Mouse (Mus musculus) ovary, postnatal 36 days (tissue): ENCODE data around the gene Ranbp9.

Experiments used
- DNase-seq: peaks from one replicate; pipeline ENCODE4 v3.0.0; 2022; ENCODE audit warnings: low spot score, mixed read lengths

Ranbp9 gene

DNA sequence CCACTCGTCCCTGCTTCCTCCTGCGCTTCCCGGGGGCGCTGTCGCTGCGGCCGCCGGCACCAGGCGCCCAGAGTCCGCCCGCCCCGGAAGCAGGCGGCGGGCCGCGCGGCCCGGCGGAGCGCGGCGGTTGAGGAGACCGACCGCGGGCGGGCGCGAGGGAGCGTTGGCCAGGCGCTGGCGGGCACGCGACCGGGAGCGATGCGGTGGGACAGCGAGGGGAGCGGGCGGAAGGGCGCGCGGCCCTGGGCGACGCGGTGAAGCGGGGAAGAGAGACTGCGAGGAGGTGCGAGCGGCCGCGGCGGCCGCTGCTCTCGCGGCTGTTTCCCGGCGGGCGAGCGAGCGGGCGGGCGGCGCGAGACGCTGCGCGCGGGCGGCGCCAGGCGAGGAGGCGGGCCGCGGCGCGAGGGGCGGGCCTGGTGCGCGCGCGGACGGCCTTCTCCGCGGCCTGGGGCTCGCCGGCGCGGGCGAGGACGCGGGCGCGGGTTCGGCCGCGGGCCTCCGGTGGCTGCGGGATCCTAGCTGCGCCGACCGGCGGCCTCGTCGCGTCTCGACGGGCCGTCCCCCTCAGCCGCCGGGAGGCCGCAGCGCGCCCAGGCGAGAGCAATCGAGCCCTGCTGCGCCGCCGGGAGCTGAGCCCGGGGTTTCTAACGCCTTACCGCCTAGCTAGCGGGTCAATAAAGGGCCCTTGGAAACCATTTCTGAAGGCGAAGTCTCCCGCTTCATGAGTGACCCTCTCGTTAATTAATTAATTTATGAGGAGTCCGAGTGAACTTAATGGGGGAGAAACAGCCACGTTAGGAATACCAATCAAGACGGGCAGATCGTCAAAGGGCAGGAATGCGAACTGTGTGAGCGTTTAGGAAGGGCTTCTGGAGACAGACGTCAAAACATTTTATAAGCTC, at the start of gene Ranbp9:
Gene Ranbp9, minus strand, starts transcription at position 326 of the 902 bp plus-strand sequence.
- peak; percentile 85 for DNase-seq

DNA sequence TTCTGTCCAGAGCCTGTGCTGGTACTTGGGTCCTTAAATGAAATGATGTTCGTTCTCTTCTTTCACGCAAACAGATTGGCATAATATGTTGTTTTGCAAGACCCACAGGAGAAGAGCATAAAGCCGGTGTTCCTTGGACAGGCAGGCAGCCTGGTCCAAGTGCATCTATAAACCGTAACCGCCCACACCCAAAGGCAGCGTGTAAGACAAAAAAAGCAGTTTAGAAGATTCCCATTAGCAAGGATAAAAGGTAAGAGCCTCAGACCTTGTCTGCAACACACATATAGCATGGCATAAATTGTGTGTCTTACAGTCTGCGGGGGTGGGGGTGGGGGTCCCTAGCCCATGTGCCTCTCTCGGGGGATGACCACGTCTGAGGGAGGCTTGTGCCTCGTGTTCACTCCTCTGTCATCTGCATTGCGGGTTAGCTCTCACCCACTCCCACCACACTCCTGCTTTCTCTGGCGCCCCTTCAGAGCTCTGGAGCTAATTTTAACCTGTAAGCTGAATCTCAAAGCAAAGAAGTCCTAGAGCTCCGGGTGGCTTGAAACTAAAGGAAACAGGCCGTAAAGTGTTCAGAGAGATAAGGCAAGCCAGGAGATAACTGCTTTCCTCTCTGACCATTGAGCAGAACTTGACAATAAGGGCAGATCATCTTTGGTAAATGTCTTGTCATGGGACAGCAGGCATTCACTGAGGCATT, 49.2 kb upstream of the Ranbp9 start:
- no peak for DNase-seq

DNA sequence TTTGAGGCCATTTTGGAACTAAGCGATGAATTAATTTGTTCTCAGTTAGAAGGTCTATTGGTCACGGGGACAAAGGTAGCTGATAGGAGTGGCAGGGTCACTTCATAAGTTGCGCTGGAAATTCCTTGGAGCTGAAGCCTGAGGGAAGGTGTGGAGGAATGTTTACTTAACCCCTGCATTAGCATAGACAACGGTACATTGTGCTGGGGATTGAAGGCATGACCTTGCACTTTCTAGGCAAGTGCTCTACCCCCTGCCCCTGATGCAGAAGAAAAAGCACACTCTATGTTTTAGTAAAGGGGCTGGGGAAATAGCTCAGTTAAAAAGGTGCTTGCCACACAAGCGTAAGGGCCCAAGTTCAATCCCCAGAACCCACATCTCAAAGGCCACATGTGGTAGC, 45.2 kb upstream of the Ranbp9 start:
- DNase-seq, result no peak

DNA sequence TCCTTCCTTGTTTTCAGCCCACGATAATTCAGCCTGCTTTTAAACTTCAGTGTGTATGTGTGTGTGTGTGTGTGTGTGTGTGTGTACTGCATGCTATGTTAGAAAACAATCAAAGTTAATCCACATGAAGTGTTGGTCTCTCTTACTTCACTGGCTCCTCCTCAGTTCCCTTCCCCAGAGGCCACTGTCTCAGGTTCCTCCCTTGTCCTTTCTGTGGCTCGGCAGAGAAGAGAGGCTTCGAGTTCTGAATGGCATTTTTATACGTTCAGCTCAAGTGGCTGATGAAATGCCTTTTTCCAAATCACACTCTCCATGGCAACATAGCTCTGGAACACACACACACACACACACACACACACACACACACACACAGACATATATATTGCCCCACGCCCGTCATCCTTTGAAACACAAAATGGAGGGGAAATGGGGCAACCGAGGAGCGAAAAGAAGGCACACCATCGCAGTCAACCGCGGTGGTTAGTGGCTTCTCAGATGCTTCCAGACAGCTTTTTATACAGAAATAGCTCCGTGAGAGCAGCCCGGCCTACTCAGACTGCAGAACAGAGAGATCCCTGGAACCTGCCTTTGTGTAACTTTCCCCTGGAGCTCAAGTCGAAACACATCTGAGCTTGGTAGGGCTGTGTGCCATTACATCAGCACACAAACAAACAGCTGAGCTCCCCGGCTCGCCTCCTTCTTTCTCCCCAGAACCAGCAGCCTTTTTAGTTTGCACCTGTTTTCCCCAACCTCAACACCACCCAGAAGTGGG, 44.5 kb upstream of the Ranbp9 start:
- DNase-seq, result no peak

DNA sequence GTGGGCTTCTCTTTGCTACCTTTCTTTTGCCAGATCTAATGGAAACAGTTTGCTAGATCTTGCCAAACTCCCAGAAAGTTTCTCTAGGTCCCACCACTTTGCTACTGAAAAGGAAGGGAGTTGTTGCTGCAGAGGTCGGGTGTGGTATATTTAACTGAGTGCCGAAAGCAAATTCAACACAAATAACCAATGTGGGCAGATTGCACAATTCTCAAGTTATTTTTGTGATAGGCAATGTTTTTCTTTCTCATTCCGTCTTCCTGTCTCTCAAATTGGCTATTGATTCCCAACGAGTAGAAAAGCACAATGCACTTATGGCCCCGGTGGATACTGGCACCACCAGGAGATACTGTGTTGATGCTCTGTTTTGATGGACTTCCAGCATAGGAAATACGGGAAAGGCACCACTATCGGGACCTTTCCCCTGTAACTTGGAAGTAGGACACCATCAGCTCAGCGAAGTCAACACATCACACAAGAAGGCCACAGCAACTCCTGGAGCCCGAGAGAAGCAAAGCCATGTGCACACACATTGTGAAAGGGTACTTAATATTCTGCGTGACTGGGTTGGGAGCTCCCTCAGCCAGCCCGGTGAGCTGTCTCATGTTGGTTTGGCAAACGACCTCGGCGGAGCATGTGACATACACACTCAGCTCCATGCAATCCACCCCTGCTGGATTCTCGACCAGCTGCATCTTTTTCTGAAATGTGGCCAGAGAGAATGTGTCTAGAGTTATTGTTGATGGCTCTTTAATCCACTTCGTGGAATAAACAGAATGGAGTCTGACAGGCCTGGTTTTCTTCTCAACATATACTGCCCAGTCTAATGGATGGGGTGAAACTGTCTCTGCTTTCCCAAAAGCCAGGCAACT, 43.6 kb upstream of the Ranbp9 start:
- peak; percentile 36 for DNase-seq

DNA sequence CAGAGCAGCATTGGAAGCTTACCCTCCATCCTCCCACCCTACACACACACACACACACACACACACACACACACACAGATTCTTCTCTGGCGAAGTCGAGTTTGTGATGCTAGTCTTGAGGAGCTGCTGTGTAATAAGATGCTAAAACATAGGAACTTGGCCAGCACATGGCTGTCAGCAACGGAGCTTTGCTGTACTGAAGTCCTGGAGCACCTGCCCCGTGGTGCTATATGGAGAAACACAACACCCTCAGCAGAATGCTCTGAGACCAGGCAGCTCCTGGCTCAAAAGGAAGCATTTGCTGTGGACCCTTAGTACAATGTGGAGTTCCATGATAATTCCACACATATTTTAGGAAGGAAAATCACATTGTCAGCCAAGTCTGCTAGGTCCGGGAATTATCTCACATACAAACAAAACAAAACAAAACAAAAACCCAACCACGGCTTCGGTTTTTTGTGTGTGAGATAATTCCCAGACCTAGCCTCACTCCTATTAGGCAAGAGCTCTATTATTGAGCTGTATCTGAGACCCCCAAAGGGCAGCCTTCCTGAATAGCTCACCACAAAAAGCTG, 42.9 kb upstream of the Ranbp9 start:
- DNase-seq, result no peak

DNA sequence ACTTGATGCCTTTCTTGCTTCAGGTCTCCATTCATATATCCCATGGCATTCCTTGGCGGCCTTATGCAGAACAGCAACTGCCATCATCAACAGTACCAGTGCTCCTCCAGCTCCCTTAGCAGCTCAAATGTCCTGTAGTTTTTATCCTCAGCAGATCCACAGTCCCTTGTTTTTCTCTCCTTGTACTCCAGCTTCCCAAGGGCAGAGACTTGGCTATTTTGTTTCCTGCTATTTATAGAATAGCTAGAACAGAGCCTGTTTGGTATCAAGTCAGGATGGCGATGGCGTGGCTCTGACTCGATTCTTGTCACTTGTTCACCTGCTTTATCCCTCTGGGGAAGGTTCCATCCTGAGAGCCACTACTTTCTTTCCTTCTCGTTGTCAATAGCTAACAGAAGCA, 40.9 kb upstream of the Ranbp9 start:
- no peak for DNase-seq

DNA sequence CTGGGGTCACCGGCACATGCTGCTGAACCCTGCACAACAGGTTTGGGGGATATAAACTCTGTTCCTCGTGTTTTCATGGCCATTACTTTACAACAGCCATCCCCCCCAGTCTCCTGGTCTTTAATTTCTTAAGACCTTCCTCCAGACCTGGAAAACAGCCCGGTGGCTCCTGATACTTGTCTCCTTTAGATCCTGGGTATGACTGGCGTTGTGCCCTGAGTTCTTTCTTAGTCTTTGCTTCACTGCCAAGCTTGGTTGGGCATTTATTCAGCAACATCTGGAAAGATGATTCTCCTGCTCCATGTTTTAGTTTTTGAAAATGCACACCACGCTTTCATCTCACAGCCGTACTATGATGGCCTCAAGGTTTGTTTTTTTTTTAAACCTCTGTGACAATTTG, 38.2 kb upstream of the Ranbp9 start:
- DNase-seq, result peak; percentile 7

DNA sequence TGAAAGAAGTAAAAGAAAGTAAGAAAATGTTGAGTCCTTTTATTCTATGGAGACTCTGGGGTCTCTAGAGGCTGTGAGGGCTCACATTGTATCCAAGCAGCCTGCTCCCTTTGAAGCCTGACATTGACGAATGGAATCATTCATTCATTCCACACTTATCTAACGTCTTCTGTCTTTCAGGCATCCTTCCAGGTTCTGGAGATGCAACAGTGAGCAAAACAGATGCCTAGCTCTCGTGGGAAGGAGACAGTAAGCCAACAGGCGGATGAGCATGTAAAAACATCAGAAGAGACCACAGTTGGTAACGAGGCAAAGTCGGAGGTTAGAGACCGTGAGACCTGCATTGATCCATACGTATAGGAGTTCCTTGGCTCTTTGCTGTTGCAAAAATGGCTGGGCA, 36.3 kb upstream of the Ranbp9 start:
- no peak for DNase-seq

DNA sequence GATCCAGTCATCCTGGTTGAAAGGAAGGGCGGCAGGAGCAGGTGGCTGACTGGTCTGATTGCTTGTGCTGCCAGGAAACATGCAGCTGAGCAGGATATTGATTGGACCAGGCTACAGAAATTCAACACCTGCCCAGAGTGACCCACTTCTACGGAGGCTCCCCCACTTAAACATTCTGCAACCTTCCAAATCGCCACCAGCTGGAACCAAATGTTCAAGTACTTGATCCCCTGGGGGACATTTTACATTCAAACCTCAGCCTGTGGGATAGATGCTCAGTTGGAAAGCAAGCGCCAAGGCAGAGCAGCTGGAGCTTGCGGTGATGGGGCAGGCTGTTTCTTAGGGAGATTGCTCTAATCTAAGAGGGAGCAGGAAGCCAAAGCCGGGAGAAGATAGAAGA, 35.8 kb upstream of the Ranbp9 start:
- no peak for DNase-seq

DNA sequence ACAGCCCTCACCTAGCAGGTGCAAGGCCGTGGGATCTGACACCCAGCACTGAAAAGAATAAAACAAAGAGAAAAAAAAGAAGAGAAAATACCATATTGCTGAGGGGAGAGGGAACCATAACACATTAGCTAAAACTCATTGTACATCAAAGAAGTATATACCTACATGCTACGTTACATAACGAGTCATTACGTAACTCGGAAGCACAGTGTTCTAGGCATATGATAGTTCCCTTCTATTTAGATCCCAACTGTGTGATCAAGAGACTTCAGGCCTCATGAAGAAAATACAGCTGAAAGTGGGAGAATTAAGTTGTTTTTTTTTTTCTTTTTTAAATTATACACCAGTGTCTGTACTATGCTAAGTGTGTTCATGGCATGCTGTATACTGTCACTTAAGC, 35.0 kb upstream of the Ranbp9 start:
- no peak for DNase-seq

DNA sequence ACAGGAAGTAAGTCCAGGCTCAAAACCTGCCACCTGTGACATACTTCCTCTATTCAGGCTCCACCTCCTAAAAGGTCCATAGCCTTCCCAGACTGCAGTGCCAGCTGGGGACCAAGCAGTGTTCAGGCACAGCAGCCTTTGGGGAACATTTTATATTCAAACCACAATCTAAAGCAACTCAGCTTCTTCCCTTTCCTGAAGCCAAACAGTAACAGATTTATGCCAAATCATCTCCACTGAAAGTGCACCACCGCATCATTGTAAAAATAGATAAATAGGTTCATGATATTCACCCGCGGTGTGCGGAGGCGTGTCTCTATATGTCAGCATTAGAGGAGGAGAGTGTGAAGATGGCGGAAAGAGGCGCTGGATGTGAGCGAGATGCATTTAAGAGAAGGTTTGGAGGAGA, 33.9 kb upstream of the Ranbp9 start:
- no peak for DNase-seq

DNA sequence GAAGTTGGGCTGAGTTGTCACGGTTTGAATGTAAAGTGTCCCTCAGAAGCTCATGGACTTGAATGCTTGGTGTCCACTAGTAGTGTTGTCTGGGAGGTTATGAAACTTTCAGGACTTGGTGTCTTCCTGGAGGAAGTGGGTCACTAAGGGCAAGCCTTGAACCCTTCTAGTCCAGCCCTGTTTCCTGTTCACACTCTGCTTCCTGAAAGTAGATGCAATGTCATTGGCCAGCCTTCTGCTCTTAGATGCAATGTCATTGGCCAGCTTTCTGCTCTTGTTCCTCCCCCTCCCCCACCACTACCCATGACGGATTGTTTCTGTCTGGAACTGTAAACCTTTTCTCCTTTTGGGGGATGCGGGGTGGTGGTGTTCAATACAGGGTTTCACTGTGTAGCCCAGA, 31.7 kb upstream of the Ranbp9 start:
- no peak for DNase-seq

DNA sequence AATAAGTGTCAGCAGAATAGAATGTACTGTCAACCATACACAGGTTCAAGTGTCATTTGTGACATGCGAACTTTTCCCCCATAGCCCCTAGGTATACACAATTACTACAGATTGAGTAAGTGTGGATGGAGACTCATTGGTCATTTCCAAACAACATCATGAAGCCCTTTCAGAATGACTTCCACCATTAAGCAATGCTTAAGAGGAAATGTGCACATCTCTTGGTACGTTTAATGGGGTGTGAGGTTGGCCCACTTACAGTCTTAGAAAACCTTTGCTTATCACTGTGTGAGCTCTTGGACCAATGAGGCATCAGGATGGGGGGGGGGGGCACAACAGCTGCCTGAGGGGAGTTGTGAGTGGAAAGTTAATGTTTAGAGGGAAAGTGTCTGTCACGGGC, 24.7 kb upstream of the Ranbp9 start:
- DNase-seq, result no peak

DNA sequence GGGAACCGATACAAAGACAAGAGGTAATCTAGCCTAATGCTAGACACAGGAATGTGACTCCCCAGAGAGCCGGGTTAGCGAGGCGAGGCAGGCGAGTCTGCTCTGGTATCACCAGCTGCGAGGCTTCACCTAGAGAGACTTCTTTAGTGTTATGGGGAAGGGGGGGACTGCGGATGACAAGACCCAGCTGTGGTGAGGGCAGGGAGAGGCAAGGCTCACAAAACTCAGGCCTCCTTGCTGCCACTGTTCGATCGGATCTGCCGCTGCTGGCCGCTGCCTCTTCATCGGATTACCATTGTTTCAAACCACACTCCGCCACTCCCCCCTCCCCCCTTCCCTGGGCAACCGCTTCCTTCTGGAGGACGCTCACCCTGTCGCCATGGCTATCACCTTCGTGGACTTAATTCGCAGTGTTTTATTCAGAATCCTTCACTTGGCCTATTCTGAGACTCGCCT, 22.3 kb upstream of the Ranbp9 start:
- peak; percentile 43 for DNase-seq

DNA sequence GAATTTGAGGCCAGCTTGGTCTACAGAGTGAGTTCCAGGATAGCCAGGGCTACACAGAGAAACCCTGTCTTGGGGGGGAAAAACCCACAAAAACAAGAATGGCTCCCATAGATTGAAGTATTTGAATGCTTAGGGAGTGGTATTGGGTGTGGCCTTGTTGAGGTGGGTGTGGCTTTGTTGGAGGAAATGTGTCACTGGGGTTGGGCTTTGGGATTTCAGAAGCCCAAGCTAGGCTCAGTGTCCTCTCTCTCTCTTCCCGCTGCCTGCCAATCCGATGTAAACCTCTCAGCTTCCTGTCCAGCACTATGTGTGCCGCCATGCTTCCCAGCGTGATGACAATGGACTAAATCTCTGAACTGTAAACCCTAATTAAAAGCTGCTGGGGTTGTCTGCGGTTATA, 20.5 kb upstream of the Ranbp9 start:
- no peak for DNase-seq

DNA sequence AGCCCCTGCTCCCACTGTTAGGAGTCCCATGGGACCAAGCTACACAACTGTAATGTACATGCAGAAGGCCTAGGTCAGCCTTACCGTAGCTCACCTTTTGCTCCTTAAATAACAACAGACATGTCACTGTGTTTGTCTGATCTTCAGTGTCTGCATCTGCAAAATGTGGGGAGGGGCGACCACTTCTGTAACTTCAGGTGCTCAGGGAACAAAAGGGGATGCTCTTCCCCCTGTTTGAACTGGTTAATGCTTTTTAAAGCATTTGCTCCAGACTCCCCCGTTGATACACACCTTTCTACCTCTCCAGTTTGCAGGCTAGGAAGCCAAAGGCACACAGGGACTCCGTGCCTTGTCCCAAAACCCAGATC, 19.4 kb upstream of the Ranbp9 start:
- no peak for DNase-seq

DNA sequence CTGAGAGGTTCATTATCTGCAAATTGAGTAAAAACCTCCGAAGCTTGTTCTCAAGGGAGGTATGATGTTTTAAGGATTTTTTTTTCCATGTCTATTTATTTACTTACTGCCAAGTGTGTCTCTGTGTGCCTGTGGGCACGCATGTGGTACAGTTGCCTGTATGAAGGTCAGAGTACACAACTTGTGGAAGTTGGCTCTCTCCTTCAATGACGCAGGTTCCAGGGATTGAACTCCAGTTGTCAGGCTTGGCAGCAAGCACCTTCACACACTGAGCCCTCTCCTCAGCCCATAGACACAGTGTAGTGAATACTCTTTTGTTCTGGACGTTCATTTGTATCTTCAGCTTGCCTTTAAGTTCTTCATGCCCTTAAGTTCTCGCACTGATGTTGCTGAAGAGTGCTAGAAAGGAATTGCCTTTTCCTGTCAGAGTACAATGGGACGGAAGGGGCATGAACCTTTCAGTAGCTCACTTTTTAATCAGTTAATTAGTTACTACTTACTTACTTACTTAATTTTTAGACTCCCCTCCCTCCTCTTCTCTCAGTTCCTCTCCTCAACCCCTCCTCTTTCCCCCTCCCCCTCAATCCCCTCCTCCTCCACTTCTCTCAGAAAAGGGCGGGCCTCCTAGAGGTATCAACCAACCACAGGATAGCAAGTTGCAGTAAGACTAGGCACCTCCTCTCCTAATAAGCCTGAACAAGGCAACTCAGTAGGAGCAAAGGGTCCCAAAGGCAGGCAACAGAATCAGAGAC, 18.8 kb upstream of the Ranbp9 start:
- no peak for DNase-seq

DNA sequence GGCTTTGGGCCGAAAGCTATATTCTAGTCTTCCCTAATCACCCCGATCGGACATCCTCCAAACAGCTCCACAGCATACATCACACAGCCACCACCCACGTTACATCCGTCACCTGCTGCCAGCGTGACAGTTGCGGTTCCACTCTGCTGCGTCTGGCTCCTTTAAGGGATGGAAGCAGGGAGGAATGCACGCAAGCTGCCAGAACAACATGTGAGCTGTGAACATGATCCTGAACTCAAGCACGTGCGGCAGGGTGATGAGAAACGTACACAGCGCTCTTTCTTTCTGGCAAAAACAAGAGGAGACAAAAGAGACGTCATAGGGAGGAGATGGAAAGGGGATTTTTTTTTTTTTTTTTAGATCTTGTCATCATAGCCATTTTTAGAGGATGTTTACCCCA, 17.8 kb upstream of the Ranbp9 start:
- no peak for DNase-seq

DNA sequence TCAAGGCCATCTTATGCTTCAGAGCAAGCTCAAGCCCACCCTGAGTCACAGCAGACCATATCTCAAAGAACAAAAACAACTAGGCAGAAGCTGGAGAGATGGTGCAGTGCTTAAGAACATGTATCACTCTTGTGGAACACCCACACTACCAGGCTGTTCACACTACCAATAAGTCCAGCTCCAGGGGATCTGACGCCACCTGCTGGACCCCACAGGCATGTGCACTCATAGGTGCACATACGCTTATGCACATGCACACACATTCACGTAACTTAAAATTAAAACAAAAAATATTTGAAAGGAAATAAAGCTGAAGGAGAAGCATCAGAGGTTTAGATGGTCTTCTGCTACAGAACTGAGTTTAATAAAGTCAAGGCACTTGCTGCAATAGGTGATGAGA, 16.7 kb upstream of the Ranbp9 start:
- DNase-seq, result no peak

DNA sequence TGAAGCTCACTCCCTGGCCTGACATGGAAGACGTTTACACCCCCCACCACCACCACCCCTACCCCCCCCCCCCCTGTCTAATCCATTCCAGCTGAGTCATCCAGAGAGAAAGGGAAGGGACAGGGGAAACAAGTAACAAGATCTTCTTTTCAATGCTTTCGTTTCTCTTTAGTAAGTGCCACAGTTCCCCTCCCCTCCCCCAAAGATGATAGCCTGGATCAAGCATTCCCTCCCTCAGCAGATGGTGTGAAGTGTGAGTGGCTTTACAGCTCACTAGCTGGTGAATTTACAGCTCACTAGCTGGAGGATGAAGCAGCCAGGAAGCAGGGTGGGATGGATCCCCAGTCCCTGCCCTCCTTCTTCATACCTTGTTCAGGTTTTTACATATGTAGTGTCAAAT, 15.6 kb upstream of the Ranbp9 start:
- DNase-seq, result no peak
